Mouse (Mus musculus): ENCODE measurements around the gene Smc3.
"Not testable (repeated sequence)": the region's sequence is repeated elsewhere in the genome, so short reads cannot be mapped to it uniquely, and the experiment has no call there.

Smc3 gene

GRCm38 (mm10) chr19:53576061-53576460, 24.1 kb upstream of the Smc3 start:
- no peak for DNase-seq (ENCODE audit: low spot score in 2 of 2)

- DNase-seq (ENCODE audit: low spot score in 2 of 2): no peak
Measured at GRCm38 (mm10) chr19:53577025-53577800, 23.0 kb upstream of the Smc3 start.

- peak; percentile 71 to 80 for DNase-seq (ENCODE audit: low spot score in 2 of 2)
Measured at GRCm38 (mm10) chr19:53578597-53579252, 21.5 kb upstream of the Smc3 start.

- DNase-seq (ENCODE audit: low spot score in 2 of 2): not testable (repeated sequence)
Measured at GRCm38 (mm10) chr19:53580271-53580670, 19.9 kb upstream of the Smc3 start.

GRCm38 (mm10) chr19:53587686-53588085, 12.5 kb upstream of the Smc3 start:
- not testable (repeated sequence) for DNase-seq (ENCODE audit: low spot score in 2 of 2)

- DNase-seq (ENCODE audit: low spot score in 2 of 2): not testable (repeated sequence)
Measured at GRCm38 (mm10) chr19:53588968-53589367, 11.2 kb upstream of the Smc3 start, which contains the start of gene Nutf2-ps1. TSS of gene Nutf2-ps1 (minus strand) at chr19:53589068.

- no peak for DNase-seq (ENCODE audit: low spot score in 2 of 2)
Measured at GRCm38 (mm10) chr19:53596723-53597474, 3.3 kb upstream of the Smc3 start.

- peak; percentile 38 to 44 for DNase-seq (ENCODE audit: low spot score in 2 of 2)
Measured at GRCm38 (mm10) chr19:53600549-53601362, 558 bp downstream of the Smc3 start.

- DNase-seq (ENCODE audit: low spot score in 2 of 2): no peak
Measured at GRCm38 (mm10) chr19:53601363-53601655, 1.1 kb downstream of the Smc3 start.

GRCm38 (mm10) chr19:53608921-53609320, 8.7 kb downstream of the Smc3 start:
- no peak for DNase-seq (ENCODE audit: low spot score in 2 of 2)

GRCm38 (mm10) chr19:53621681-53622080, 21.5 kb downstream of the Smc3 start:
- no peak for DNase-seq (ENCODE audit: low spot score in 2 of 2)

GRCm38 (mm10) chr19:53638041-53638440, 37.8 kb downstream of the Smc3 start:
- no peak for DNase-seq (ENCODE audit: low spot score in 2 of 2)

GRCm38 (mm10) chr19:53638727-53639126, 38.5 kb downstream of the Smc3 start:
- DNase-seq (ENCODE audit: low spot score in 2 of 2): no peak

GRCm38 (mm10) chr19:53644020-53644595, 43.9 kb downstream of the Smc3 start:
- no peak for DNase-seq (ENCODE audit: low spot score in 2 of 2)

- no peak for DNase-seq (ENCODE audit: low spot score in 2 of 2)
Measured at GRCm38 (mm10) chr19:53647301-53647700, 47.1 kb downstream of the Smc3 start.

GRCm38 (mm10) chr19:53648056-53648455, 47.9 kb downstream of the Smc3 start:
- no peak for DNase-seq (ENCODE audit: low spot score in 2 of 2)

GRCm38 (mm10) chr19:53648802-53649236, 48.6 kb downstream of the Smc3 start:
- DNase-seq (ENCODE audit: low spot score in 2 of 2): peak; percentile 55 to 59

- no peak for DNase-seq (ENCODE audit: low spot score in 2 of 2)
Measured at GRCm38 (mm10) chr19:53649361-53649760, 49.2 kb downstream of the Smc3 start.

- DNase-seq (ENCODE audit: low spot score in 2 of 2): no peak
Measured at GRCm38 (mm10) chr19:53649802-53650201, 49.6 kb downstream of the Smc3 start.

- no peak for DNase-seq (ENCODE audit: low spot score in 2 of 2)
Measured at GRCm38 (mm10) chr19:53650921-53651320, 50.7 kb downstream of the Smc3 start.

- DNase-seq (ENCODE audit: low spot score in 2 of 2): no peak
Measured at GRCm38 (mm10) chr19:53652267-53652666, 52.1 kb downstream of the Smc3 start.
